Mouse (Mus musculus): Measurements from ENCODE around the gene Agap2. TPM values are rescaled to one million over a fixed set of nuclear protein-coding genes. Genes with fewer than 3 reads are reported as not detected.

Agap2 gene
- polyA plus RNA-seq, 1 experiment = 2.0 TPM

GRCm38 (mm10) chr10:127076082-127076481, 998 bp downstream of the Agap2 start:
- Histone ChIP-seq H3K4me1 (ENCODE audit: control insufficient read depth, insufficient read depth, low read length) (peaks cover 6% of the 10 kb centered on the region; the same call in 1 of the 2 replicates), H3K4me3 (ENCODE audit: insufficient read depth, low read length) (no peak overlapping the region), H3K27ac (ENCODE audit: insufficient read depth, low read depth, low read length) (no peak overlapping the region)
- TF ChIP-seq POLR2A (IDR thresholded peaks at IDR 0.05; ENCODE audit: borderline replicate concordance, low read depth, low read length) = no peak
- no peak for TF ChIP-seq CTCF (IDR thresholded peaks at IDR 0.05; ENCODE audit: low read depth, low read length)

GRCm38 (mm10) chr10:127077515-127077914, 2.4 kb downstream of the Agap2 start:
- TF ChIP-seq CTCF (IDR thresholded peaks at IDR 0.05; ENCODE audit: low read depth, low read length) = no peak
- TF ChIP-seq POLR2A (IDR thresholded peaks at IDR 0.05; ENCODE audit: borderline replicate concordance, low read depth, low read length) = no peak
- Histone ChIP-seq H3K4me1 (ENCODE audit: control insufficient read depth, insufficient read depth, low read length) (0 out of 2 replicates have a peak, but pooled peaks cover 3% of the 10 kb centered on the region), H3K4me3 (ENCODE audit: insufficient read depth, low read length) (no peak overlapping the region)

GRCm38 (mm10) chr10:127078001-127078676, 3.1 kb downstream of the Agap2 start:
- no peak overlapping the region for H3K27ac ChIP-seq (ENCODE audit: insufficient read depth, low read depth, low read length)
- 0 out of 2 replicates have a peak, but pooled peaks cover 3% of the 10 kb centered on the region for H3K4me1 ChIP-seq (ENCODE audit: control insufficient read depth, insufficient read depth, low read length)
- no peak overlapping the region for H3K4me3 ChIP-seq (ENCODE audit: insufficient read depth, low read length)
- TF ChIP-seq POLR2A (IDR thresholded peaks at IDR 0.05; ENCODE audit: borderline replicate concordance, low read depth, low read length) = no peak
- no peak for TF ChIP-seq CTCF (IDR thresholded peaks at IDR 0.05; ENCODE audit: low read depth, low read length)

More at GRCm38 (mm10) chr10:127077515-127077914, 2.4 kb downstream of the Agap2 start:
- H3K27ac ChIP-seq (ENCODE audit: insufficient read depth, low read depth, low read length) = no peak overlapping the region

- Histone ChIP-seq H3K4me1 (ENCODE audit: control insufficient read depth, insufficient read depth, low read length) (0 out of 2 replicates have a peak, but pooled peaks cover 3% of the 10 kb centered on the region), H3K4me3 (ENCODE audit: insufficient read depth, low read length) (no peak overlapping the region)
- TF ChIP-seq CTCF (IDR thresholded peaks at IDR 0.05; ENCODE audit: low read depth, low read length) (no peak), POLR2A (IDR thresholded peaks at IDR 0.05; ENCODE audit: borderline replicate concordance, low read depth, low read length) (no peak)
Observed at GRCm38 (mm10) chr10:127078677-127079575, 3.8 kb downstream of the Agap2 start.

GRCm38 (mm10) chr10:127079665-127080391, 4.7 kb downstream of the Agap2 start:
- H3K27ac ChIP-seq (ENCODE audit: insufficient read depth, low read depth, low read length) = no peak overlapping the region
- TF ChIP-seq POLR2A (IDR thresholded peaks at IDR 0.05; ENCODE audit: borderline replicate concordance, low read depth, low read length) (no peak), CTCF (IDR thresholded peaks at IDR 0.05; ENCODE audit: low read depth, low read length) (no peak)
- no peak overlapping the region for H3K4me3 ChIP-seq (ENCODE audit: insufficient read depth, low read length)
- 0 out of 2 replicates have a peak, but pooled peaks cover 3% of the 10 kb centered on the region for H3K4me1 ChIP-seq (ENCODE audit: control insufficient read depth, insufficient read depth, low read length)

More at GRCm38 (mm10) chr10:127078677-127079575, 3.8 kb downstream of the Agap2 start:
- no peak overlapping the region for H3K27ac ChIP-seq (ENCODE audit: insufficient read depth, low read depth, low read length)

- Histone ChIP-seq H3K4me3 (ENCODE audit: insufficient read depth, low read length) (no peak overlapping the region), H3K4me1 (ENCODE audit: control insufficient read depth, insufficient read depth, low read length) (no peaks in the 10 kb centered on the region), H3K27ac (ENCODE audit: insufficient read depth, low read depth, low read length) (no peak overlapping the region)
- TF ChIP-seq POLR2A (IDR thresholded peaks at IDR 0.05; ENCODE audit: borderline replicate concordance, low read depth, low read length) = no peak
- no peak for TF ChIP-seq CTCF (IDR thresholded peaks at IDR 0.05; ENCODE audit: low read depth, low read length)
Observed at GRCm38 (mm10) chr10:127080901-127081780, 6.1 kb downstream of the Agap2 start.

- H3K4me1 ChIP-seq (ENCODE audit: control insufficient read depth, insufficient read depth, low read length) = no peaks in the 10 kb centered on the region
- no peak overlapping the region for H3K4me3 ChIP-seq (ENCODE audit: insufficient read depth, low read length)
- no peak for TF ChIP-seq POLR2A (IDR thresholded peaks at IDR 0.05; ENCODE audit: borderline replicate concordance, low read depth, low read length)
- TF ChIP-seq CTCF (IDR thresholded peaks at IDR 0.05; ENCODE audit: low read depth, low read length) = no peak
- H3K27ac ChIP-seq (ENCODE audit: insufficient read depth, low read depth, low read length) = no peak overlapping the region
Observed at GRCm38 (mm10) chr10:127081996-127082620, 7.0 kb downstream of the Agap2 start.

- H3K27ac ChIP-seq (ENCODE audit: insufficient read depth, low read depth, low read length) = no peak overlapping the region
- H3K4me3 ChIP-seq (ENCODE audit: insufficient read depth, low read length) = no peak overlapping the region
- TF ChIP-seq POLR2A (IDR thresholded peaks at IDR 0.05; ENCODE audit: borderline replicate concordance, low read depth, low read length) (no peak), CTCF (IDR thresholded peaks at IDR 0.05; ENCODE audit: low read depth, low read length) (no peak)
- no peaks in the 10 kb centered on the region for H3K4me1 ChIP-seq (ENCODE audit: control insufficient read depth, insufficient read depth, low read length)
Observed at GRCm38 (mm10) chr10:127083292-127083914, 8.3 kb downstream of the Agap2 start.

Measured in bone marrow macrophage, adult 2 months (primary cell).